Mouse (Mus musculus): Measurements from ENCODE around the gene A830005F24Rik. TPM values are rescaled to one million over a fixed set of nuclear protein-coding genes. Genes with fewer than 3 reads are reported as not detected.

Gene A830005F24Rik
- polyA plus RNA-seq (2014; fragmentation: Illumina TruSeq; extraction: RNeasy Lipid Tissue Mini Kit (QIAGEN cat#74804); ENCODE audit: low read depth, low replicate concordance): not detected

DNA sequence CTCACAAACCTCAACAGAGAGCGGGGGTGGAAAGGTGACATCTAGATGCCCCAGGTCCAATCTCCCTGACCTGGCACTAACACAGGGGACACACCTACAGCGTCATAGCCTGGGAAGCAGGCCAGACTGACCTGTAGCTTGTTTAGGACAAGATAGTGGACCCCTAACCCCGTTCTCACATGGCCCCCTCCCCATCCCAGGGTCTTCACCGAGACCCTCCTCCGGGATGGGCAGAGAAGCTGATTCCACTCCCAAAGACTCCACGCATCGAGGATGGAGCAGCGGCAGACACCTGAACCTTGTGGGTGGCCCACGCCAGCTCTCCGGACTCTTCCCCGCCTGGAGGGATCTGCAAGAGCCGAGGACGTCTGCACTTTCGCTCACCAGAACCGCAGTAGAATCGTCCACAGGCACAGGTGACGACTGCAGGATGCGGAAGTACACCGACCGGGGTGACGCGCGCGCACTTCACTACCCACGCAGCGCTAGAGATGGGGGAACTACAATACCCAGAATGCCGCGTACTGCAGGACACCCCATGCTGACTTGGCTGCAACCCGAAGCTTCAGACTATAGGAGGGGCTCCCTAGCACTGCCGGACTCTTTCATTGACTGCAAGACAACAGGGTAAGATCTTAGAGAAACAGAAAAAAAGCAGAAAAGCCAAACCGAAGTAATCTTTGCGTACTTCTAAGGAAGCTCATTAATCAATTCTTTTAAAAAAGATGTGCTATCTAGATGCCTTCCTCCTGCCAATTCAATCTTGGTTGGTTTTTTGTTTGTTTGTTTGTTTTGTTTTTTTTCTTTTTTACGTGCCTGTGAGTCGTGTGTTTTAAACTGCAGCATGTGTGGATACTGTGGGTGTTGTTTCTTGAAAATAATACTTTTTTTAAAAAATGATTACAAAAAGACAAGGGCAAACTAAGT lies at the start of gene A830005F24Rik, which contains the start of gene Zfp169:
Gene A830005F24Rik (plus strand): TSS at position 568 of the 927 bp plus-strand sequence.
Gene Zfp169 (minus strand): TSS at position 449 of the 927 bp plus-strand sequence.

Other genes starting within 250 kb of the A830005F24Rik start
- gene Zfp169, start 119 bp upstream of the A830005F24Rik start, polyA plus RNA-seq (2014; fragmentation: Illumina TruSeq; extraction: RNeasy Lipid Tissue Mini Kit (QIAGEN cat#74804); ENCODE audit: low read depth, low replicate concordance): 3.1 TPM
- gene Ptpdc1, start 112.1 kb downstream of the A830005F24Rik start, polyA plus RNA-seq (2014; fragmentation: Illumina TruSeq; extraction: RNeasy Lipid Tissue Mini Kit (QIAGEN cat#74804); ENCODE audit: low read depth, low replicate concordance): 6.3 TPM
- gene Barx1, start 149.4 kb downstream of the A830005F24Rik start, polyA plus RNA-seq (2014; fragmentation: Illumina TruSeq; extraction: RNeasy Lipid Tissue Mini Kit (QIAGEN cat#74804); ENCODE audit: low read depth, low replicate concordance): not detected

Measured in adrenal gland, adult 10 weeks (tissue).